Mouse (Mus musculus): ENCODE measurements around the gene H2-T3.
"Not testable (repeated sequence)": the region's sequence is repeated elsewhere in the genome, so short reads cannot be mapped to it uniquely, and the experiment has no call there.

H2-T3 gene

DNA sequence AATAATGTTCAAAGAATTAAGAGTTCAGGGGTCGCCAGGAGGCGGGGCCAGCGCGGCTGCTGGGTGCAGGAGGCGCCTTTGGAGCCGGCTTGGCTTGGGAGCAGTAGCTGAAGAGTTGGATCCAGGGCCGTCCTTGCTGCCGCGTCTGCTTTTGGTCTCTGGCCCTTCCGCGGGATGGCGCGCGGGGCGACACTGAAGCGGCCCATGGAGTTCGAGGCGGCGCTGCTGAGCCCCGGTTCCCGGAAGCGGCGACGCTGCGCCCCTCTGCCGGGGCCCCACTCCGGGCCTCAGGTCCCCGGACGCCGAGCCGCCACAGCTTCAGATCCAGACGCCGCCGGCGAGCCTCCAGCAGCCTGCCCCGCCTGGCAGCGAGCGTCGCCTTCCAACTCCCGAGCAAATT, 11.1 kb downstream of the H2-T3 start:
- not testable (repeated sequence) for DNase-seq (ENCODE audit: low read depth)

DNA sequence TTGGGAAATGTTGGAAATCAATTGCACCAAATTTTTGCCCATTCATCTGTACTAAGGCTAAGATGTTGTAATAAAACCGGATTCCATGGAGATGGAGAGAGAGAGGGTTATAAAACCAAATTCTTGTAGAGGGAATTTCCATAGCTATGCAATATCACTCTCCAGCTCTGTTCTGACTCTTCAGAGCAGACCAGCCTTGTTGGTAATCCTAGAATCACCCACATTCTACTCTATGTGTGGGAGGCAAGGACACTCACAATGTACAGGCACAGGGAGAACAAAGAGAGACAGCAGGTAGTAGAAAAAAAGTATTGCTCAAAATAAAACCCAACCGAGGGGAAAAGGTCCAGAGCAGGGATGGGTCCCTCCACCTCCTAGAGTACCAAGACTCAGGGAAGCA, 14.0 kb downstream of the H2-T3 start:
- not testable (repeated sequence) for DNase-seq (ENCODE audit: low read depth)

DNA sequence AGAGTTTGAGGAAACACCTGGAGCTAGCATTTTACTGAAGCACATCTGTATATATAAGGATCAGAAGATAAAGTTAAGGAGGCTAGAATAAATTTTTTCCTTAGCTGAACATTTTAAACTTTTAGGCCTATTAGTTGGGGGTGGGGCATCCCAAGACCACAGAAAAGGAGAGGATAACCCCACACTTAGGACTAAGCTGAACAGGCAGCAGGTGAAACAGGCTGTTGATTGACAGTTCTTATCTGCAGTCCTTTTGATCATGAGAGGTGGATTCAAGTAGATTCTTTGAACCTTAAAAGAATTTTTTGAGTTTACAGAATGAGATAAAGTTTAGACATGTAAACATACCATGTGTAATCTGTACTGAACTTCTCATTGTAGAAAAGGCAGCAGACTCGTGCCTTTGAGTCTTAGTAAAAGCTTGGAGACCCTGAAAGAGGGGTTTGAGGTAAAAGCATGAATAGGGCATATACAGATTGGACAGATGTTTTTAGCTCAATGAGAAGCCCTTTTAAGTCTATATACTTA, 19.7 kb downstream of the H2-T3 start:
- no peak for DNase-seq (ENCODE audit: low read depth)

DNA sequence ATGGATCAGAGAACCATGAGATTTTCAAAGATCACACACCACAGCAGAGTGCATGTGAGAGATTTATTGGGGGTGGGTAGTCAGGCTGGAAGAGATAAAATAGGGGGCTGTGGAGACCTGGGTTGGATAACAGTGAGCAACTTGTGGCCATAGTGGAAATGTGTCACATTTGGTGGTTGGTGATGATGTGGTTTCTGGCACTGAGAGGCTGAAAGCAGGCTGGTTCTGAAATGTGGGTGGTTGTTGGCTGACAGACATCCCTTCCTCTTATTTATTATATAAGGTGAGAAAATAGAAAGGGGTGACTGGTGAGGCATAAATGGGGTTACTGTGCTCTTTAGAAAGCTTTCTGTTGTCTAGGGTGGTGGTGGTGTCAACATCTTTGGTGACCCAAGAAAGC, 20.3 kb downstream of the H2-T3 start:
- DNase-seq (ENCODE audit: low read depth), result no peak

DNA sequence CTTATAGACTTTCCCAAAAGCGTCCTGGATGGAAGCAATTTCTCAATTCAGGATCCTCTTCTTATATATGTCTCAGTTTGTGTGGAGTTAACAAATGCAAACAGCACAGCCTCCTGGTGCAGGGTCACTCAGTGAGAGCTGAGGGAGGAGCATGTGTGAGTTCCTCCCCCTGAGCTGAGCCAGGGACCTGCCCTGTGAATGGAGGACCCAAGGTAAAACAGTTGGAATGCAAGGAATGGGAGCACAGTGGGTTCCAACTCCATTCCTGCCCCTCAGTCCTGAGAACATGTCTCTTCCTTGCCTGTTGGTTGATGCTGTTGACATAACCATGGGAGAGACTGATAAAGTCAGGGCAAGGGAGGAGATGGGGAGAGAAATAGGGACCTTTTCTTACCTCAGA, 21.0 kb downstream of the H2-T3 start:
- not testable (repeated sequence) for DNase-seq (ENCODE audit: low read depth)

DNA sequence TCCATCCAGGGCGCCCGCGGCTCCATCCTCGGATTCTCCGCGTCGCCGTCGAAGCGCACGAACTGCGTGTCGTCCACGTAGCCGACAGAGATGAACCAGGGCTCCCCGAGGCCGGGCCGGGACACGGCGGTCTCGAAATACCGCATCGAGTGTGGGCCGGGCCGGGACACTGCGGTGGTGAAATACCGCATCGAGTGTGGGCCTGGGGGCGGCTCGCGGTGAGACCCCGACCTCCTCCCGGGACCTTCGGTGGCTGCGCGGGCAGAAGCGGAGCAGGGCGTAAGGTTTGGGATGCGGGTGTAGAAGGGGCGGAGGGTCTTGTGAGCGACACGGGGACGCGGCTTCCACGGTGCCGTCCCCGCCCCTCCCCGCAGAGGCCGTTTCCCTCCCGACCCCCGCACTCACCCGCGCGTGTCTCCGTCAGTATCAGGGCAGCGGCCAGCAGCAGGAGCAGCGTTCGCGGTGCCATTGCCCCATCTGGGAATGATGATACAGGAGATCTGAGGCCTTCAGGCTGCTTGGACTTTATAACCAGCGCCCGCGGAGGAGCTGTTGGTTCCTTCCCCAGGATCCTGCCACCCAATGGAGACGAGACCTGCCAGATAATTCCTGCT, 21.9 kb downstream of the H2-T3 start, which contains the start of gene Gm8909:
Gm8909 (minus strand) TSS at position 499 of the 614 bp plus-strand sequence.
- no peak for DNase-seq (ENCODE audit: low read depth)

DNA sequence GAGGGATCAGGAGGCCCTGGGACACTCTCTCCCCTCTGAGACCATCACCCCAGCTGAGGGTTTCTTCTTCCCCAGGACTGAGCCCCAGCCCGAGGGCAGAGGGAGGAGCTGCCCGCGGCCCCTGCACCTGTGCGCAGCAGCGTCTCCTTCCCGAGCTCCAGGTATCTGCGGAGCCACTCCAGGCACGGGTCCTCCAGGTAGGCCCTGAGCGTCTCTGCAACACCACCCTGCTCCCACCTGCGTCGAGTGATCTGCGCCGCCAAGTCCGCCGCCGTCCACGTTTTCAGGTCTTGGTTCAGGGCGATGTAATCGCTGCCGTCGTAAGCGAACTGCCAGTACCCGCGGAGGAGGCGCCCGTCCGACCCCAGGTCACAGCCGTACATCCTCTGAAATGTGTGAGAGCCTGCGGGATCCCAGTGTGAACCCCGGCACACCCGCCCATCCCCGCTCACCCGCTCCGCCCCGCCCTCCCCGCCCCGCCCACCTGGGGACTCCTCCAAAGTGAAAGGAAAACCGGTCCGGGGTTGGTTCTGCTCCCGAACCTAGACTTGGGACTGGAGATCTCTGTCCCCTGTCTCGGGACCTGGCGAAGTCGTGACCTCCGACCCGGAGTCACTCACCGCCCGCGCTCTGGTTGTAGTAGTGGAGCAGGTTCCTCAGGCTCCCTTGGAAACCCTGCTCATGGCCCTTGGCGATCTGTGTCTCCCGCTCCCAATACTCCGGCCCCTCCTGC, 22.6 kb downstream of the H2-T3 start:
- no peak for DNase-seq (ENCODE audit: low read depth)

DNA sequence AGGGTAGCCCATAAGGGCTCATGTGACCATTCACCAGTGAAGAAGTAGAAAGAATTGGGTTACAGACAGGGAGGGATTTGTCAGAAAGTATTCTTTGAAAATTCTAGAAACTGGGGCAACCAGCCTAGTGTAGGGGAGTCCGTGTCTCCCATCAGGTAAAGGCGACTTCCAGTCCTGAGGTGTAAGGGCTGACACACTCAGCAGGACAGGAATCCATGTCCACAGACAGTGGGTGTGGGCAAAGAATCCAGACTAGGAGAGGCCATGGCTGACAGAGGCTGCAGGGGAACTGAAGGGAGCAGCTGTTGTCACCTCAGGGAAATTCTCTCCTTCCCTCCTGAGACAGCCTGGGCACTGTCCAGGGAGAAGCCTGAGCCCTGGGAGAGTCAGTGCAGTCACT, 23.2 kb downstream of the H2-T3 start:
- not testable (repeated sequence) for DNase-seq (ENCODE audit: low read depth)

DNA sequence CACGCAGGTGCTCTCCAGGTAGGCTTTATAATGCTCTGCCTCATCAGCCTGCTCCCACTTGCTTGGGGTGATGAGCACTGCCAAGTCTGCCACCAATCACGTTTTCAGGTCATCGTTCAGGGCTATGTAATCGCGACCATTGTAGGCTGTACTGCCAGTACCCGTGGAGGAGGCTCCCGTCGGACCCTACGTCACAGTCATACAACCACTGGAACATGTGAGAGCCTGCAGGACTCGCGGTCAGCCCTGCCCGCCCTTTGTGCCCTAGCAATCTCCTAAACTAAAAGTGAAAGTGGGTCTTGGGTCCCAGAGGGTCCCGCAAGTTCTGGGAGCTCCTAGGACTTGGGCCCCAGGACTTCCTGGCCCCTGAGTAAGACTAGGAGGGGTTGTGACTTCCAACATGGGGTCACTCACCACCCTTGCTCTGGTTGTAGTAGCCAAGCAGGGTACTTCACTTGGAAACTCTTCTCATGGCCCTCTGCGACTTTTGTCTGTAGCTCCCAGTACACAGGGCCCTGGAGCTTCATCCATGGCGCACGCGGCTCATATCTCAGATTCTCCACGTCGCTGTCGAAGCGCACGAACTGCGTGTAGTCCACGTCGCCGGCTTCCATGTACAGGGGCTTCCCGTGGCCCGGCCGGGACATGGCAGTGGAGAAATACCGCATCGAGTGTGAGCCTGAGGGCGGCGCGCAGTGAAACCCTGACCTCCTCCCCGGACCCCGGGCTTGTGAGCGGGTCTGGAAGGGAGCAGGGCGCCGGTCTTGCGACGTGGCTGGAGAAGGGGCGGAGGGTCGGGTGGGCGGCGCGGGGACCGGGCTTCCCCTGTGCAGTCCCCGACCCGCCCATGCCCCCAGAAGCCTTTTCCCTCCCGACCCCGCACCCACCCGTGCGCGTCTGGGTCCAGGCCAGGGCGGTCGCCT, 28.7 kb downstream of the H2-T3 start:
- no peak for DNase-seq (ENCODE audit: low read depth)

DNA sequence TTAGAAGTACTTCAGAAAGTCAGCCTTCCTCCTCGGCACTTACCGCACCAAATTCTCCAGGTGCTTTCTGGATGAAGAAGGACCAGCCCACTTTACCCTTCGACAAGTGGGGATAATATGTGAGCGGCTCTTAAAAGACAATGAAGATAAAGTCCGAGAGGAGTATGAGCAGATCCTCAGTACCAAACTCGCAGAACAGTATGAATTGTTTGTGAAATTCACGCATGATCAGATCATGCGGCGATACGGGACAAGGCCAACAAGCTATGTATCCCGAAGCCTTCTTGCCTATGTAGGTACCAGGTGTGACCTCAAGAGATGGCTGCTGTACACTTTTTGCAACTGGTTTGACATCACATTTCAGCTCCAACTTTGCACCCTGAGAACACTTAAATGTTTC, 31.8 kb downstream of the H2-T3 start:
- not testable (repeated sequence) for DNase-seq (ENCODE audit: low read depth)

DNA sequence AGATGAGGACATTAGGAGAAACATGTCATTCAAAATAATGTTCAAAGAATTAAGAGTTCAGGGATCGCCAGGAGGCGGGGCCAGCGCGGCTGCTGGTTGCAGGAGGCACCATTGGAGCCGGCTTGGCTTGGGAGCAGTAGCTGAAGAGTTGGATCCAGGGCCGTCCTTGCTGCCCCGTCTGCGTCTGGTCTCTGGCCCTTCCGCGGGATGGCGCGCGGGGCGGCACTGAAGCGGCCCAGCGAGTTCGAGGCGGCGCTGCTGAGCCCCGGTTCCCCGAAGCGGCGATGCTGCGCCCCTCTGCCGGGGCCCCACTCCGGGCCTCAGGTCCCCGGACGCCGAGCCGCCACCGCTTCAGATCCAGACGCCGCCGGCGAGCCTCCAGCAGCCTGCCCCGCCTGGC, 32.3 kb downstream of the H2-T3 start:
- DNase-seq (ENCODE audit: low read depth), result not testable (repeated sequence)

DNA sequence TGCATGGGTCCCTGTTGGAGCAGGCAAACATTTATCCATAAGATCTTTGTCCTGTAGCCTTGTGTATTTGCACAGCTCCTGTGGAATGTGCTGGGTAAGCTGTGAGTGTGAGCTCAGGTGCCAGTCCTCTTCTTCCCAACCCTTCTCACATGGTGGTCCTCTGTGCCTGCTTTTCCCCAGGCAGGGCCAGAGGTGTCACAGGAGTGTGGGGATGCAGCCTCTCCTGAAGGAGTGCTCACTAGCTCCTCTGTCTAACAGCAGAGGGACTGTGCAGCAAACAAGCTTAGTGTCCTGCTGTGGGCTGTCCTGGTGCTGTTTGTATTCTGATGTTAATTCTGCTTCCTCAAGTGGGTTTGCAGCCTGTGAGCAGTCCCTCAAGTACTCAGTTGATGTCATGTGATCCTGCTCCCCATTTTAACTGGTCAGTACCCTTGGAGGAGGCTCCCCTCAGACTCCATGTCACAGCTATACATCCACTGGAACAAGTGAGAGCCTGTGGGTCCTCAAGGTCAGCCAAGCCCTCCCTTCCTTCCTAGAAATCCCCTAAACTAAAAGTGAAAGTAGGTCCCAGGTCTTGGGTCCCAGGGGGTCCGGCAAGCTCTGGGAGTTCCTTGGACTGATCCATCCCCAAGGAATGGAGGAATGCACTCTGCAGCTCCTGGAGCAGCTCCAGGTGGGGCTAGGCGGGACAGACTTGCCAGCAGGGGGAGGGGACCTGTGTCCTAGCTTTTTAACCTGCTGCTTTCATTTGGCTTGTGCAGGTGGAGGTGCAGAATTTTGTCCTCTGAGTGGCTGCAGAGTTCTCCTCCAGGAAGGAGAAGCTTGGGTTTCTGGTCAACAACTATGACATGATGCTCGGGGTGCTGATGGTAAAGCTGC, 35.6 kb downstream of the H2-T3 start:
- DNase-seq (ENCODE audit: low read depth), result no peak

DNA sequence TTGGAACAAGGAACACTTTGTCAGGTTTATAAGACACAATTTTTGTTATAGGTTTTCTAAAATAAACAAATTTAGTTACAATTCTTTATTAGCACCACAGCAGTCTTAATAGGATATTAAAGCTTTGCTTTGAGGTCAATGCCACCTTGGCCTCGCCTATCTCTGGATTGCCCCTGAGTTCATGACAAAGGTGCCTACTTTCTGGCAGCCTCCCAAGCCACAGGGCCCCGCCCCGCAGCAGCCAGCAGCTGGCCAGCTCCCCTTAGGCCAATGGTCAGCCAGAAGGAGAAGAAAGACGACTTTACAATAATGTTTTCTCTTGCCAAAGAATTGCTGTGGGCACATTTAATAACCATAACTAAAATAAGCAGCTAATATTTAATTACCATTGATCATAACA, 38.9 kb downstream of the H2-T3 start:
- DNase-seq (ENCODE audit: low read depth), result not testable (repeated sequence)

DNA sequence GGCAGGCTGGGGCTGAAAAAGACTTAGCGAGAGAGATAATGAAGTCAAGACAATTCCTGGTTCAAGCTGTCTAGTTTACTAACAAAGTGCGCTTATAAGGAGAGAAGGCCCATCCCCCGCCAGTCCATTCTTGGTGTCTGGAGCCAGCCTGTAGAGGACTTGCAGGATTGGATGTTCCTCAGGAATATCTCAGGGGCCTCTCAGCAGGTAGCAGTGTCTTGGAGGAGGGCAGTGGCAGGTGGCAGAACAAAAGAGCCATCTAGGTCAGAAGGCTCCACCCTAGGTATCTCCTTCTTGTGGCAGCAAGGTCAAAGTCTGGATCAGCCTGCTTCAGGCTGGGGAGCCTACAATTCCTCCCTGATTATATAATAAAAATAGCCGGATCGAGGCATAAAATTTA, 41.6 kb downstream of the H2-T3 start:
- DNase-seq (ENCODE audit: low read depth), result not testable (repeated sequence)

DNA sequence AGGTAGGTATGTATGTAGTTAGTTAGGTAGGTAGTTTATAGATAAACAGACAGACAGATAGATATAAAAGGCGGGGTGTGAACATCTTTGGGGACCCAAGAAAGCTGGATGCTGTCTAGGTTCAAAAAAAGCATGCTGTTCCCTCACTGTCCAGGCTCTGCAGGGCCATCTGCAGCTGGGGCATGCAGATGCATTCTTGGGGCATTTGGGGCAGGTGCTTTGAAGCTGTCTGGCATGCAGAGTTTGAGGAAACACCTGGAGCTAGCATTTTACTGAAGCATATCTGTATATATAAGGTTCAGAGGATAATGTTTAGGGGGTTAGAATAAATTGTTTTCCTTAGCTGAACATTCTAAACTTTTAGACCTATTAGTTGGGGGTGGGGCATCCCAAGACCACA, 43.1 kb downstream of the H2-T3 start:
- DNase-seq (ENCODE audit: low read depth), result not testable (repeated sequence)

DNA sequence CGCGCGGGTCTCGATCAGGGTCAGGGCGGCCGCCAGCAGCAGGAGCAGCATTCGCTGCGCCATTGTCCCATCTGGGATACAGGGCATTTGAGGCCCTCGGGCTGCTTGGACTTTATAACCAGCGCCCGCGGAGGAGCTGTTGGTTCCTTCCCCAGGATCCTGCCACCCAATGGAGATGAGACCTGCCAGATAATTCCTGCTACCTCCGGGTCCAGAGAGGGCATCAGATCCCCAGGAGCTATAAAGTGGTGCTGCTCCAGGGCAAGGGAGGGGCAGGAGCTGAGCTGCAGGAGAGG, 44.3 kb downstream of the H2-T3 start:
- not testable (repeated sequence) for DNase-seq (ENCODE audit: low read depth)

DNA sequence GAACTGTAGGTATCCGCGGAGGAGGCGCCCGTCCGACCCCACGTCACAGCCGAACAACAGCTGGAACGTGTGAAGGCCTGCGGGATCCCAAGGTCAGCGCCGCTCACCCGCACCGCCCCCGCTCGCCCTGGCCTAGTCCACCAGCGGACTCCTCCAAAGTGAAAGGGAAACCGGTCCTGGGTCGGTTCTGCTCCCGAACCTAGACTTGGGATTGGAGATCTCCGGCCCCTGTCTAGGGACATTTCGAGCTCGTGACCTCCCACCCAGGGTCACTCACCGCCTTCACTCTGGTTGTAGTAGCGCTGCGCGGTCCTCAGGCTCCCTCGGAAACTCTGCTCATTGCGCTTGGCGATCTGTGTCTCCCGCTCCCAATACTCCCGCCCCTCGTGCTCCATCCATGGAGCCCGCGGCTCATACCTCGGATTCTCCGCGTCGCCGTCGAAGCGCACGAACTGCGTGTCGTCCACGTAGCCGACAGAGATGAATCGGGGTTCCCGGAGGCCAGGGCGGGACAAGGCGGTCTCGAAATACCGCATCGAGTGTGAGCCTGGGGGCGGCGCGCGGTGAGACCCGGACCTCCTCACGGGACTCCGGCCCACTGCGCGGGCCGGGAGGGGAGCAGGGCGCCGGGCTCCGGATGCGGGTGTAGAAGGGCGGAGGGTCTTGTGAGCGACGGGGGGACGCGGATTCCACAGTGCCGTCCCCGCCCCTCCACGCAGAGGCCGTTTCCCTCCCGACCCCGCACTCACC, 44.8 kb downstream of the H2-T3 start:
- DNase-seq (ENCODE audit: low read depth), result no peak

DNA sequence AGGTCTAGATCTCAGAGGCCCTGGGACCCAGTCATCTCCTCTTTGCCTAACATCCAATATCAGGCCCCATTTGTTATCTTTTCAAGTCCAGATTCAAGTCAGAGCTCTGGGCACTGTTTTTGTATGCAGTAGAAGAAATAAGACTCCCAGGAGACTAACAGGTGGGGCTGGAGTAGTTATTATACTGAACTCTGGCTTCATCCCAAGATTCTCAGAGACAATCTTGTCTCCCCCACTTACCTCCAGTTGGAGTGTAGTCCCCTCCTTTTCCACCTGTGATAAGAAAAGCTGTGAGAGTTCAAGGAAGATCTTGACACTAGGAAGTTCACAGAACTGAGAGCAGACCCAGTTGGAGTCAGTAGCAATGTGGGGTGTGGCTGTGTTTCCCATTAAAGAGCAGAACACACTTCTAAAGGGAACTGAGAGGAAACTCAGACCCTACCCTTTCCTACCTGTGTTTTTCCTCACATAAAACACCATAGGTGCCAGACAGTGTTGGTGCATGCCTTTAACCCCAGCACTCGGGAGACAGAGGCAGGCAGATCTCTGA, 53.7 kb downstream of the H2-T3 start:
- DNase-seq (ENCODE audit: low read depth), result not testable (repeated sequence)

Data from NIH3T3 (cell line).